Mouse (Mus musculus): ENCODE measurements around the gene Tgfbr3. TPM values are rescaled to one million over a fixed set of nuclear protein-coding genes. Genes with fewer than 3 reads are reported as not detected.

Gene Tgfbr3
- total RNA-seq (2021): 100 to 1,000 TPM; 214 to 231 TPM
- long read RNA-seq, experiment 1, full-length matches to known transcripts: 3 of 28 reads
- long read RNA-seq, experiment 1, partial matches to known transcripts: 6 of 28 reads
- long read RNA-seq, experiment 1, other reads (novel, unspliced or antisense): 19 of 28 reads
- long read RNA-seq, experiment 2, partial matches to known transcripts: 24 of 52 reads
- long read RNA-seq, experiment 2, other reads (novel, unspliced or antisense): 26 of 52 reads

DNA sequence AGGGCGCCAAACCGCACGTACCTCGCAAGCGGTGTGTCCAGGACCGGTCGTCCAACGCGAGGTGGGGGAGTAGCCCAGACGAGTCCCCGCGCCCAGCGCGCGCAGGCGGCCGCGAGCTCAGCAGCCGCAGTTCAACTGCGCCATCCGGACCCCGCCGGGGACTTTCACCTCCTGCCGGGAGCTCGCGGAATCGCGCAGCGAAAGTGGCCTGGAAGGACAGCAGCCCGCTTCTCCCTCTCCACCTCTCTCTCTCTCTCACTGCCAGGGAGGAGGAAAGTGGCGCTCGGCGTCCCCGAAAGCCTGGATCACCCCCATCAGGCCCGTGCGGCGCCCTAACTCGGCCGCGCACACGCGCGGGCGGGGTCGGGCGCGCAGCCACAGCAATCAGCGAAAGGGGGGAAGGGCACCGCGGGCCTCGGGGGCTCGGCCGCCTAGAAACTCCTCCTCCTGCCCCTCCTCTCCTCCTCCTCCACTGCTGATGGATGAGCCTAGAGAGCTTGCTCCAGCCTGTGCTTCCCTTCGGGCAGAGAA, at the start of gene Tgfbr3:
Gene Tgfbr3 (minus strand): TSS at position 396 of the 531 bp plus-strand sequence.
- peak; percentile 68 to 72 for DNase-seq (ENCODE audit: low spot score in 2 of 2)

- no peak for DNase-seq (ENCODE audit: low spot score in 2 of 2)
Measured at GRCm38 (mm10) chr5:107330916-107331421, 41.5 kb upstream of the Tgfbr3 start, which contains the start of gene Brdt. TSS of gene Brdt (plus strand) at chr5:107331159.

- DNase-seq (ENCODE audit: low spot score in 2 of 2): no peak
Measured at GRCm38 (mm10) chr5:107320703-107321102, 31.3 kb upstream of the Tgfbr3 start.

GRCm38 (mm10) chr5:107317141-107317540, 27.7 kb upstream of the Tgfbr3 start:
- no peak for DNase-seq (ENCODE audit: low spot score in 2 of 2)

GRCm38 (mm10) chr5:107307432-107307831, 18.0 kb upstream of the Tgfbr3 start:
- no peak for DNase-seq (ENCODE audit: low spot score in 2 of 2)

- DNase-seq (ENCODE audit: low spot score in 2 of 2): no peak
Measured at GRCm38 (mm10) chr5:107304117-107304825, 14.8 kb upstream of the Tgfbr3 start.

DNA sequence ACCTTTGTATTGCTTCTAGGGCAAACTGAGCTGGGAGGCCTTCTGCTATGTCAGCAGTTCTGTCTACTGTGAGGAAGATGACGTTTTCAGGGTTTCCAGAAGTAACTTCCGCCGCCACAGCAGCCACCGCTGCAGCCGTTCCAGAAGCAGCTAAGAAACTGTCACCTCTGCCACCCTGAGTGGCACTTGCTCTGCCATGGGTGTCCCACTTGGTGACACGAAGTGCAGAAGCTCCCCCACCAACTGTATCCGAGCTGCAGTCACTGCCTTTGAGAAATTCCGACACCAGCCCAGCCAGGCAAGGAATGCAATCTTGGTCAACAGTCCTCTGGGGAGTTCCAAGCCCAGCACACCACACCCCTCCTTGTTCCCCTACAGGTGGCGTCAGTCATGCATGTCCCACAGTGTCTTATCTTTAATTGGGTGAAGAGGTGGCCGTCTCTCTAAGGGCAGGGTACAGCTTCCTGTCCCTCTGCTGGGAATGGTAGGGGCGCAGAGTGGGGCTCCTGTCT, 14.0 kb upstream of the Tgfbr3 start:
- DNase-seq (ENCODE audit: low spot score in 2 of 2): no peak

DNA sequence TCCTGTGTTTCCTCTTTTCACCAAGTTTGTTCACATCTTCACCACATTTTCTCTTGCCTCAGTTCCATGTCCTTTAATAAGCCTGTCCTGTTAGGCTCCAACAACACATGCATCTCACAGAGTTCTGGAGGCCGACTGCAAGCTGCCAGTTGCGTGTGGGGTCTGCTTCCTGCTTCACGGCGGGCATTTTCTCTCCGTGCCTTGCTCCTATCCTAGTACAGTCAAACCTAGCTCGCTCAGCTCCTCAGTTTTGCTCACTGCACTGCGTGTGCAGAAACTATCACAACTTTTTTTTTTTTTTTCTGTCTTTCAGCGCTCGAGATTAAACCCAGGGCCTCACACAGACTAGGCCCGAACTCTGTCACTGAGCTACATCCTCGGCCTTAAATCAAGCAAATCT, 9.4 kb upstream of the Tgfbr3 start:
- DNase-seq (ENCODE audit: low spot score in 2 of 2): no peak

DNA sequence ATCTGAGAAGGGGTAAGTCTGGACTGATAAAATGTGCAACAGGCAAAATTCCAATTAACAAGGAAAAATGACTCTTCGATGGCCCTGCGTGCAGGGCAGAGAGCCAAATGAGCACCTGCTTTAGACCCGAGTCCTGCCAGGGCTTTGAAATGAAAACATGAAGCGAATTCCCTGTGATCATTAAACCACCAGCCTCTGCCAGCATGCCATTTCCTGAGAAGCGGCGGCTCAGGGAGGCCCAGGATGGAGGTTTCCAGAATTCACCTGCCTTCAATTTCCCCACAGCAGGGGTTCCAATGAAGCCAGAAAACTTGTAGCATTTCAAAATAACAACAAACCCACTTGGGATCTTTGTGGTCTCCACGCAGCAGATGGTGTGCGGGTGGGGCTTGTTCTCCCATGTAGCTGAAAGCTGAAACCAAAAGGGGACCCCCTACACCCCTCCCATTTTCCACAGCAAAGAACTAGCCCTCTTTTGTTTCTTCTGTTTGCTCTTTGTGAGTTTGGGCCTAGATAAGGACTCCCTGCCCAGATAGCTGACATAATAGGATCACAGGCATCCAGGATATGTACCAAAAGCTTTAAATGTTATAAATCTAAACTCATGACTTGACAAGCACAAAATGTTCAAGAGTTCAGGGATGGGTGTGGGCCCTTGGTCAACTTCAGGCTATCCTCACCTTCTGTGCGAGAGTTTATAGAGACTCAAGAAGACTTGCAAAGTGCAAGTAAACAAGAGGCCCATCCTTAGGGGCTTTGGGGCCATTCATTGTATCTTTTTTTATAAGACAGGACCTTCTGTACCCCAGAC, 7.3 kb upstream of the Tgfbr3 start:
- no peak for DNase-seq (ENCODE audit: low spot score in 2 of 2)

DNA sequence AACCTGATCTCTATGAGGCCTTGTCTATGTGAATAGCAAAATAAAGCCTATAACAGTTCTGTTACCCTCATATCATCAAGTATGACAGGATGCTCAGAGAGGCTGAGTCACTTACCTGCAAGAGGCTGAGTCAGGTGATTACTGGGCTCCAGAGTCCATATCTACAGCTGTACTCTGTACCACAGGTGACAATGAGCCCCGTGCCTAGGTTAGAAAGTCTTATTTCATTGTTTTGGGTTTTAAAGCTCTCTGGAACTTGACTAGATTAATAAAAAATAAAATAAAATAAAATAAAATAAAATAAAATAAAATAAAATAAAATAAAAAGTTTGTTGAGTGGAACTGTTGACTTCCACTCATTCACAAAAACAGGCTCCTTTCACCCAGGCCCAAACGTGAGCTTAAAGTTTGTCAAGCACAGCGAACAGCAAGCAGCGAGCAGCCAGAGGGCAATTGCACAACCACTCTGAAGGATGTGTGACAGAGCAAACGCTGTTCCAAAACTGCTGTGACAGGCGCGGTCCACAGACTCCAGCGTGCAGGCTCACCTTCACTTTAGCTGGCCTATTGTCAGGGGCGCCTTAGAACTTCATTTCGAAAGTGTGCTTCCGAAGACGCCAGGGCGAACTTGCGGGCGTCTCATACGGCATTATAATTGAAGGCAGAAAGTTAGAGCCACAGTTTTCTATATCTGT, 6.5 kb upstream of the Tgfbr3 start:
- no peak for DNase-seq (ENCODE audit: low spot score in 2 of 2)

- DNase-seq (ENCODE audit: low spot score in 2 of 2): peak; percentile 45 to 75
Measured at GRCm38 (mm10) chr5:107295061-107295816, 5.8 kb upstream of the Tgfbr3 start.

GRCm38 (mm10) chr5:107294041-107294440, 4.6 kb upstream of the Tgfbr3 start:
- DNase-seq (ENCODE audit: low spot score in 2 of 2): no peak

DNA sequence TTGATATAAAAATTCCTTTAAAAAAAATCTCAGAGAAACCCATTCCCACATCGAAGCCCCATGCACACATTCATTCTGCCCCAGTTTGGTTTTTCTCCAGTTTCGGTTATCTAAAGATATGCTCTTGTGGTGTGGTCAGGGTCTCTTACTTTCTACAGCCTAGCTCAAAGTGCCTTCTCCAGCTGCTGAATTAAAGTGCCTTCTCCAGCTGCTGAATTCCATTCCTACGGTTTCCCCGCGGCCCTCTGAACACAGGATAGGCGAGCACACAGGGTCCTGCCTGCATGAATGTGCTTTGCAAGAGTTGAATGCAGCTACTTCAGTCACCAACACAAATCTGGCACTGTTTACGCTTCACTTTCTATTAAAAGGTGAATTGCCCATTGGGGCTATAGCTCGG, 557 bp upstream of the Tgfbr3 start:
- no peak for DNase-seq (ENCODE audit: low spot score in 2 of 2)

DNA sequence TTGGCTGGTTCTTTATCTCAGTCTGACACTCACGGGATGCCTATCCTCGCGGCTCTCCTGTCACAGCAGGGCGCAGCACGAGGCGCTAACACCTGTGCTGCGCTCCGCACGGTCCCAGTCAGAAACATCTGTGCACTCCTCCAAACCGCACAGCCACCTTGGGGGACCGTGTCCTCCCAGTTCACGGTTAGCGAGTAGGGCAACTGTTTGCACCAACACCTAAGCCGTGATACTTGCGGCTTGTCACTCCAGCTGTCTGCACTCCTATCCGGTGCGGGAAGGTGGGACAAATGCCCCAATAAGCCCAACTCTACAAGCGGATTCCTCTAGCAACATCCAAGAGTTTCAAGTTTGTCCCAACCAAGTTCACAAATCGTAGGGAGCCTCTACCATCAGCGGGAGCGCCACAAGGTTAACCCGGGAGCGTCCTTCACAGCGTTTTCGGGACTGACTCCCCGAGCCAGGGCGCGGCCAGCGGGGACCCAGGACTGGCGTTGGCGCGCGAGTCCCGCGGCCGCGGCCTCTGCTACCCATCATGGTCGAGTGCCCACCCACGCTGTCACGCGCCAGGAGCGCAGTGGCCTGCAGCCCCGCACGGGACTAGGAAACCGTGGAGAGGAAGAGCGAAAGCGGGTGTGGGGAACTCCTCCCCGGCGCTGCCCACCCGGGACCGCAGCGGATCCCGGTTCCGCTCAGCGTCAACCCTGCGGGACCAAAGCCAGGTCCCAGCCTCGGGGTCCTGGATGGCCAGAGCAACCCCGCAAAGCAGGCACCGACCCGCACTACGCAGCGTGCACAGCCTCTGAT, 799 bp downstream of the Tgfbr3 start:
- peak; percentile 18 to 23 for DNase-seq (ENCODE audit: low spot score in 2 of 2)

DNA sequence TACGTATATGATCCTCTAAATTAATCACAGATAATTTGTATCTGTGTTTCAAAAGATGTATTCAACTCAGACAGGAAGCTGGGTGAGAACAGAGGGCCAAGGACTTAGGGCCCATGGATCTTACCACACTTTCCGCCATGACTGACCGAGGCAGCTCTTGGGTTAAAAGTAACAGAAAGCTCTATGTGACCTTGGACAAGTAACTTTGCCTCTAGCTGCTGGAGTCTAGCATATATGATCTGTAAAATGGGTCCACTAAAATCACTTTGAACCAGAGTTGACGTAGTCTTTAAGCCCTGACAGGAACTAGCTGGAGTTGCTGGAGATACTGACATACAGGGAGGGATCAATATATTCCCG, 1.5 kb downstream of the Tgfbr3 start:
- DNase-seq (ENCODE audit: low spot score in 2 of 2): no peak

DNA sequence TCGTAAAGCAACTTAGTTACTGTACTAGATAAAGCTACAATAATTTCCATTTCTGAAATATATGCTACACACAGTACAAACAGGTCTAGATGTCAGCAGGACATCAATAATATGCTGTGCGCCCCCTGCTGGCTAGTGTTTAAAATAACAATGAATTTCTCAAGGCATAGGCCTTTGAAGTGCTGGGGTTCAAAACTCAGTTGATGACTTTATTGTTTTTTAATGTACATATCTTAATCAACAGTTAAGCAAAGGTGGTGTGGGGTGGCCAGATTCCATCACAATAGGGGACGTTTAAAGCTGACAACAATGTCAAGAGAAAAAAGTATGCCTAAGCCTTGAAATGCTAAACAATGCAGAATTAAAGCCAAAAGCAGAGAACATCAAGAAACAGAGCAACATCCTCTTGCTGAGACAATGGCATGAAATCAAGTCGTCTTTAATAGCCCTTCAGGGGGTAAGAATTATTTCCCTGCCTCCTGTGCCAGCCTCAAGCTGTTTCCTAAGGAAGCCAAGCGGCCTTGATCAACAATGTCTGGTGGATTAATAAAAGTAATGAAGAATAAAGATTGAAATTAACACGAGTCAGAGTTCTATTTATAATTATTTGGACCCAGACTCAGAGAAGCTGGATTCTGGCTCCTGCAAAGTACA, 2.0 kb downstream of the Tgfbr3 start:
- peak; percentile 45 to 69 for DNase-seq (ENCODE audit: low spot score in 2 of 2)

- DNase-seq (ENCODE audit: low spot score in 2 of 2): no peak
Measured at GRCm38 (mm10) chr5:107285563-107285962, 3.9 kb downstream of the Tgfbr3 start.

DNA sequence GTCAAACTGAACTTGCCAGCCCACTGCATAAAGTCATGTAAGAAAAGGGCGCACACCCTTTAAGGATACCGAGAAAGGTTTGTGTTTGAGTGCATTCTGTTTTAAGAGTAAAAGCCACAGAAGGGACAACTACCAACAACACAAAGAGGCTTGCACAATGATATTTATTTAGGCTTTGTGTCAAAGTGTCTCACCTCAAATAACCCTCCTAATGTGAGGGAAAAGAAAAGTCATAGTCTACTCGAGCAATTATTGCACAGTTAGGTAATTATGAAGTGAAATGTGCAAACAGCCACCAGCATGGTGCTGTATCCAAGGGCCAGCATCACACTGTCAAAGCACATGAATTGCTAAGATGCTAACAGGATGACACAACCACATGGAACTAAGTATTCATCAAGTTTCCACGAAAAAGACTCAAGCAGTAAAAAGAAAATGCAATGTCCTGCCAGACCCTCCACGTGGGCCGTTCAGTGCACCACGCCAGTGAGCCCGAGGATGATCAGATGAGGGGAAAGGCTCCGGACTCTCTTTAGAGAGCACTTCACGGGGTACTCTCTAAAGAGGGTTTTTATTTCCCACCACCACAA, 5.4 kb downstream of the Tgfbr3 start:
- DNase-seq (ENCODE audit: low spot score in 2 of 2): no peak

Measured in adrenal gland, postnatal 4 days (tissue).